ENCODE assay signal across 9 mouse cellular contexts in genomic region chr10:87024884-87025283, GRCm38 (mm10). TPM values are rescaled to one million over a fixed set of nuclear protein-coding genes. Genes with fewer than 3 reads are reported as not detected.
DNase-seq lines count a peak whose midpoint lies in the region; ATAC-seq and TF ChIP-seq lines count a peak whose summit lies in the region.
"Had no signal": no experiment of that assay in that cellular context is flagged by ENCODE, and none has a peak within 500 bp of the region (broad histone marks: within the 10 kb centered on the region; RNA-seq: fewer than 3 reads in every experiment).

No protein-coding gene starts in this region.

- H3K4me3 ChIP-seq in ES-E14 (ENCODE audit: insufficient read depth in 1 of 2, low read depth in 1 of 2, low read length in 2 of 2, poor library complexity in 1 of 2, severe bottlenecking in 1 of 2), result no peak overlapping the region
- H3K4me3 ChIP-seq in forebrain, embryonic 16.5 days (replicated peaks; ENCODE audit: low read length), result no peak overlapping the region
- no peak overlapping the region for H3K4me3 ChIP-seq in layer of hippocampus, adult 2 months
- H3K4me3 ChIP-seq in lung, embryonic 16.5 days (ENCODE audit: low read length), result no peak overlapping the region
- H3K4me3 ChIP-seq: limb, embryonic 15.5 days had no signal

- in situ Hi-C loops in ES-E14 (cut with MboI; ENCODE audit: low sequenced_read_pairs in 2 of 2, unreplicated experiment in 2 of 2), result loop anchor here (25.0 kb wide), 2 partner anchors 487 to 1287 kb away; partner anchors contain the start of gene Pah (in 1 of the 2)

- H3K36me3 ChIP-seq in ES-E14 (ENCODE audit: control insufficient read depth, insufficient read depth, low read length, poor library complexity, severe bottlenecking), result no peaks in the 10 kb centered on the region
- H3K36me3 ChIP-seq in forebrain, embryonic 16.5 days (ENCODE audit: control insufficient read depth, insufficient read depth), result no peaks in the 10 kb centered on the region
- no peaks in the 10 kb centered on the region for H3K36me3 ChIP-seq in lung, embryonic 16.5 days (ENCODE audit: control insufficient read depth, insufficient read depth, low read length)
- H3K36me3 ChIP-seq: limb, embryonic 15.5 days had no signal

- peak; percentile 94 for ATAC-seq in forebrain, embryonic 16.5 days
- ATAC-seq in hematopoietic stem cell, adult 5-6 weeks (replicated peaks in 1 of 2; ENCODE audit: insufficient read depth in 1 of 2, low FRiP score in 2 of 2, low TSS enrichment in 1 of 2, low read depth in 1 of 2, poor library complexity in 2 of 2, severe bottlenecking in 2 of 2), result peak; percentile 98
- peak; percentile 77 for ATAC-seq in lung, embryonic 16.5 days (ENCODE audit: low read depth)

- 2% methylated on average over 10 of the region's 10 CpGs for WGBS in forebrain, embryonic 16.5 days
- 1% methylated on average over 9 of the region's 10 CpGs for WGBS in lung, embryonic 16.5 days

- H3K27ac ChIP-seq in ES-E14 (ENCODE audit: insufficient read depth, low read depth, low read length, poor library complexity, severe bottlenecking), result no peak overlapping the region
- no peak overlapping the region for H3K27ac ChIP-seq in forebrain, embryonic 16.5 days (ENCODE audit: low read length)
- H3K27ac ChIP-seq in layer of hippocampus, adult 2 months, result no peak overlapping the region
- H3K27ac ChIP-seq in lung, embryonic 16.5 days (ENCODE audit: low read length), result no peak overlapping the region
- H3K27ac ChIP-seq: limb, embryonic 15.5 days had no signal

- TF ChIP-seq CTCF in layer of hippocampus, adult 2 months (conservative IDR thresholded peaks at IDR 0.05), result peak; percentile 87

- no peaks in the 10 kb centered on the region for H3K4me1 ChIP-seq in ES-E14 (ENCODE audit: control insufficient read depth in 2 of 2, insufficient read depth in 2 of 2, low read length in 2 of 2, poor library complexity in 1 of 2)
- H3K4me1 ChIP-seq in forebrain, embryonic 16.5 days (replicated peaks; ENCODE audit: control insufficient read depth, insufficient read depth, low read length), result no peaks in the 10 kb centered on the region
- no peaks in the 10 kb centered on the region for H3K4me1 ChIP-seq in lung, embryonic 16.5 days (replicated peaks; ENCODE audit: control insufficient read depth, insufficient read depth, low read length)
- H3K4me1 ChIP-seq: limb, embryonic 15.5 days had no signal

- no peaks in the 10 kb centered on the region for H3K27me3 ChIP-seq in forebrain, embryonic 16.5 days (replicated peaks; ENCODE audit: control insufficient read depth, insufficient read depth, low read length)
- no peaks in the 10 kb centered on the region for H3K27me3 ChIP-seq in lung, embryonic 16.5 days (ENCODE audit: control insufficient read depth, insufficient read depth, low read depth, low read length)
- H3K27me3 ChIP-seq: limb, embryonic 15.5 days had no signal

- DNase-seq in ES-E14 (ENCODE audit: low read depth, low spot score), result peak; percentile 70
- peak; percentile 55 for DNase-seq in cerebellum, adult 11 months
- DNase-seq in layer of hippocampus, adult 2 months (ENCODE audit: low spot score in 2 of 2), result peak; percentile 84 to 91
- peak; percentile 70 for DNase-seq in ovary, postnatal 14 days (ENCODE audit: low spot score)
- peak; percentile 82 for DNase-seq in thymus, postnatal 0 days (ENCODE audit: low spot score)

- no peak overlapping the region for H3K4me2 ChIP-seq in forebrain, embryonic 16.5 days (ENCODE audit: low read length)
- no peak overlapping the region for H3K4me2 ChIP-seq in lung, embryonic 16.5 days (ENCODE audit: low read depth, low read length)
- H3K4me2 ChIP-seq: limb, embryonic 15.5 days had no signal

- H3K9me3 ChIP-seq in ES-E14 (ENCODE audit: control insufficient read depth, insufficient read depth, low read depth, low read length), result no peaks in the 10 kb centered on the region
- no peaks in the 10 kb centered on the region for H3K9me3 ChIP-seq in forebrain, embryonic 16.5 days (ENCODE audit: control insufficient read depth, low read length)
- no peaks in the 10 kb centered on the region for H3K9me3 ChIP-seq in lung, embryonic 16.5 days (ENCODE audit: control insufficient read depth, low read length)
- H3K9me3 ChIP-seq: limb, embryonic 15.5 days had no signal

- H3K9ac ChIP-seq in ES-E14 (ENCODE audit: insufficient read depth, low read depth, low read length, poor library complexity, severe bottlenecking), result no peak overlapping the region
- no peak overlapping the region for H3K9ac ChIP-seq in forebrain, embryonic 16.5 days (replicated peaks; ENCODE audit: low read depth, low read length)
- H3K9ac ChIP-seq in lung, embryonic 16.5 days (ENCODE audit: low read length), result no peak overlapping the region
- H3K9ac ChIP-seq: limb, embryonic 15.5 days had no signal

TF ChIP-seq in ES-E14, 5 proteins besides CTCF, POLR2A, EP300 and RAD21:
- TF ChIP-seq HCFC1 (IDR thresholded peaks at IDR 0.05; ENCODE audit: borderline replicate concordance, insufficient read depth, low read length) (no peak), ZC3H11A (IDR thresholded peaks at IDR 0.05; ENCODE audit: borderline replicate concordance, low read depth, low read length) (peak; percentile 99), ZNF384 (IDR thresholded peaks at IDR 0.05; ENCODE audit: low read depth, low read length) (no peak), MAFK (IDR thresholded peaks at IDR 0.05; ENCODE audit: insufficient read depth, low read depth, low read length) (no peak), CHD2 (IDR thresholded peaks at IDR 0.05; ENCODE audit: low read depth, low read length) (no peak)

RNA-seq across cellular contexts. Expression of gene Stab2, which starts 17.1 kb away (rescaled TPM):
- 0.26 and 0.27 TPM in 2 replicates for total RNA-seq in ES-E14 (2012; rRNA removed)
- polyA plus RNA-seq in forebrain, embryonic 16.5 days (2015; fragmentation: Nextera tagmentation; extraction: Ambion mirVana), result 0.06 and 0.15 TPM in 2 replicates
- total RNA-seq in hematopoietic stem cell, adult 5-6 weeks (2017), result 0.06 and 6.3 TPM in 2 replicates
- under 1 TPM; 0.54 to 0.61 TPM for total RNA-seq in layer of hippocampus, adult 2 months (2021)
- polyA plus RNA-seq in lung, embryonic 16.5 days (2015; fragmentation: Nextera tagmentation; extraction: Ambion mirVana), result 6.8 and 9.8 TPM in 2 replicates
- polyA plus RNA-seq in thymus, postnatal 0 days (2015; fragmentation: Nextera tagmentation; extraction: Ambion mirVana), result 0.59 and 0.67 TPM in 2 replicates

RNA-seq across cellular contexts. Expression of gene 1700113H08Rik, which starts 33.0 kb away (rescaled TPM):
- not detected in 2 replicates for total RNA-seq in ES-E14 (2012; rRNA removed)
- not detected in 2 replicates for polyA plus RNA-seq in forebrain, embryonic 16.5 days (2015; fragmentation: Nextera tagmentation; extraction: Ambion mirVana)
- total RNA-seq in hematopoietic stem cell, adult 5-6 weeks (2017), result not detected in 2 replicates
- total RNA-seq in layer of hippocampus, adult 2 months (2021), result not detected
- polyA plus RNA-seq in lung, embryonic 16.5 days (2015; fragmentation: Nextera tagmentation; extraction: Ambion mirVana), result not detected in 2 replicates
- not detected in 2 replicates for polyA plus RNA-seq in thymus, postnatal 0 days (2015; fragmentation: Nextera tagmentation; extraction: Ambion mirVana)
- polyA plus RNA-seq: limb, embryonic 15.5 days had no signal
